Mouse (Mus musculus): Measurements from ENCODE around the gene Uts2b.

DNA sequence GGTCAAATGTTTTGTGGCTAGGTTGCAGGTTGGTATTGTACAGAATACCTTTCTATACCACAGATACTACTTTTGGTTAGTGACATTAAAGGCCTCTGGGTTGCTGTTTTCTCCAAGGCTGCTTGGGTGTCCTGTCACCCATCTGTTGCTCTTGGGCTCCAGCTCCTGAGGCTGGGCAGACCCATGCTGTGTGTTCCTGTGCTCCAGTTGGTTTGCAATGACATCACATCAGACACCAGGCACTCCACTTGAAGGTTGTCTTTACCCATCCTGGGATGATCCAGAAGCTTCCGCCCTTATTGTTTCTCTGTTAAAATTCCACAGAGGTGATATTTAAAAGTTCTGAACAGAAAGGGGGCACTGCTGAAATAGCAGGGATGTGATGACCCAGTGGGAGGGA is 26.9 kb upstream of the Uts2b start:
- TF ChIP-seq CHD1 (IDR thresholded peaks at IDR 0.05; ENCODE audit: low read depth, low read length) (no peak), RCOR1 (IDR thresholded peaks at IDR 0.05; ENCODE audit: low read depth, low read length) (no peak), GATA1 (IDR thresholded peaks at IDR 0.05; ENCODE audit: low read depth, low read length) (no peak), ZNF384 (IDR thresholded peaks at IDR 0.05; ENCODE audit: low read depth, low read length) (no peak), CTCF (IDR thresholded peaks at IDR 0.05 in 2 of 3, conservative IDR thresholded peaks at IDR 0.05 in 1 of 3; ENCODE audit: control insufficient read depth in 1 of 3, insufficient read depth in 1 of 3, low read depth in 2 of 3, low read length in 3 of 3, poor library complexity in 1 of 3, severe bottlenecking in 1 of 3) (no peak), POLR2A (IDR thresholded peaks at IDR 0.05; ENCODE audit: control insufficient read depth in 1 of 2, insufficient read depth in 1 of 2, low read depth in 1 of 2, low read length in 2 of 2, poor library complexity in 1 of 2) (no peak), NRF1 (IDR thresholded peaks at IDR 0.05; ENCODE audit: insufficient read depth, low read depth, low read length, poor library complexity, severe bottlenecking) (no peak), TCF12 (IDR thresholded peaks at IDR 0.05; ENCODE audit: low read depth, low read length) (no peak)

Measured in MEL (cell line).